Mouse (Mus musculus) ovary, postnatal 10 days (tissue): ENCODE measurements at regions not wholly inside any gene's neighbourhood (a gene's known extent, or its start where the extent isn't known, plus 50 kb on each side); places are given as distances from the start of the nearest gene placed in this dataset.
A peak's percentile ranks its signal among the peaks of the same experiment; 100 is the strongest.

Source experiments
- DNase-seq: peaks from one replicate; pipeline ENCODE4 v3.0.0; 2022; ENCODE audit warnings: low spot score

DNA sequence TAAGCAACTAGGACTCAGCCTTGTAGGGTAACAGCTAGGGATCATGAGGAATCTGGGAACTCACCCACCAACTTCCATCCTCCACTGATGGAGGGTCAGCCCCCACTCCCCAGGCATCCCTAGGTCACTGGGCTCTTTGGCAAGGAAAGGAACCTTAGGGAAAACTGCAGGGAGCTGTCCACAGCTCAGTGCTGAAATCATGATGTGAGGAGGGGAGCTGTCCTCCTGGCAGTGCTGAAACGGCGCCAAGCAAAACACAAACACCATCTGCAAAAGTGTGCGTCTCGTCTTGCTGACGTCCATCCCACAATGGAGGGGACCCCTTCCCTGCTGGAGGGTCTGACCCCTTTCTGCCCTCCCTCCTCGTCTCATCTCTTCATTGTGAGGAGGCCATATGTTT, 68.6 kb upstream of the Rph3a start:
- DNase-seq: peak; percentile 44

DNA sequence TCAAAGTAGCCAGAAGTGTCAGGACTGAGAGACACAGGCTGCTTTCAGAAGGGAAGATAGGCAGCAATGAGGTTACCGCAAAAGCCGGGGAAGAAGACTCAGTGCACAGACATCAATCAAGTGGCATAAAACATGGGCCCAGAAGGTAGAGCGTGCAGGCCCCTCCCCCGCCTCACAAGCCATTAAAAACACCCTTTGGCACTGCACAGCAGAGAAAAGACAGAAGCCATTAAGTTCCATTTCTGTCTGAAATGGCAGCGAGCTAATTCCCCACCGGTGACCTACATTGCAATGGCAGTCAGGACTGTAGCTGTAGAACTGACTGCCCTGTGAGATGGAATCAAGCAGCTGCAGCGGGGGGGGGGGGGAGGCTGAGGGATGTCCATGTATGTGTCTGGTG, 66.8 kb upstream of the Rph3a start:
- DNase-seq: no peak

- DNase-seq: peak; percentile 2
These were observed 58.9 kb upstream of the Rph3a start for GRCm38 (mm10) chr5:121068821-121069220.

DNA sequence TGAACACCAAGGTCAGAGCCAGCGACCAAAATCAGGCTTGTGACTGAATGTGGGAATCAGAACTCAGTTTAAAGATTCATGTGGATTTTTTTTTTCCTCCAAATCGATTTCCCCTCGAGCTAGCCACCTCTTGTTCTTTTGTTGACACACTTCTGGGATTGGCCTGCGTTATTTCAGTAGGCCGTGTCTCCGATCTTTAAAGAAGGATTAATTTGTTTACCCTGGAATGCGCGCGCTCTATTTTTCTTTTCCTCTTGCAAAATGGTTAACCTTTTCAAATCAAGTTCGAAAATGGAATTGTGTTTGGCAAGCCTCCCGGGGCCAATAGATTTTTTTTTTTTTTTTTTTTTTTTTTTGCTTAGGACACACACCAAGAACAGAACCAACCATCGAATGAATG, 54.8 kb upstream of the Rph3a start:
- no peak for DNase-seq

- DNase-seq: no peak
These were observed 53.2 kb upstream of the Rph3a start for GRCm38 (mm10) chr5:121062930-121063584.

- DNase-seq: no peak
These were observed 51.8 kb upstream of the Rph3a start for GRCm38 (mm10) chr5:121061688-121062087.
